Mouse (Mus musculus) liver, embryonic 14.5 days (tissue): Measurements from ENCODE around the gene Dlec1. TPM values are rescaled to one million over a fixed set of nuclear protein-coding genes. Genes with fewer than 3 reads are reported as not detected.

Experiments used
- ATAC-seq: fragments of 200-750 bp; cut with Nextera tagmentation; 2 replicates; pipeline ENCODE4 v1.8.0; 2017; ENCODE audit warnings: moderate number of reproducible peaks, mild to moderate bottlenecking, moderate library complexity; ENCODE audit not compliant: insufficient read depth
- DNase-seq, 3 experiments: peaks; one replicate each; pipeline ENCODE4 v3.0.0-alpha.2; 2012 to 2013; ENCODE audit warnings: low read depth in 3 of 3, low spot score in 3 of 3
- H3K27ac ChIP-seq: fragments of 300-500 bp; sonication (generic); 2 replicates; pipeline ENCODE4 v1.5.1; 2014; ENCODE audit warnings: moderate library complexity, mild to moderate bottlenecking, control low read depth, inconsistent platforms
- H3K27me3 ChIP-seq: fragments of 300-500 bp; sonication (generic); 2 replicates; pipeline ENCODE4 v1.6.1; 2014; ENCODE audit warnings: mild to moderate bottlenecking, low read length, moderate library complexity; ENCODE audit not compliant: control insufficient read depth, insufficient read depth
- H3K36me3 ChIP-seq: fragments of 300-500 bp; sonication (generic); replicated peaks from 2 replicates; pipeline ENCODE4 v1.6.1; 2014; ENCODE audit warnings: low read depth; ENCODE audit not compliant: control insufficient read depth, insufficient read depth
- H3K4me1 ChIP-seq, 2 experiments: fragments of 200-500 bp in 1 of 2; fragments of 300-500 bp in 1 of 2; sonication (generic) in 1 of 2; replicated peaks; 2 replicates each; pipeline ENCODE4 v1.6.1; 2012 to 2014; ENCODE audit warnings: antibody characterized with exemption in 1 of 2, inconsistent platforms in 1 of 2, low read length in 1 of 2; ENCODE audit not compliant: control insufficient read depth in 2 of 2, insufficient read depth in 2 of 2
- H3K4me2 ChIP-seq: fragments of 300-500 bp; sonication (generic); 2 replicates; pipeline ENCODE4 v1.6.1; 2014; ENCODE audit warnings: low read depth, mild to moderate bottlenecking, control low read depth, moderate library complexity
- H3K4me3 ChIP-seq, 2 experiments: fragments of 200-500 bp in 1 of 2; fragments of 300-500 bp in 1 of 2; sonication (generic) in 1 of 2; 2 replicates each; pipeline ENCODE4 v1.5.1; 2012 to 2014; ENCODE audit warnings: low read depth in 2 of 2, low read length in 2 of 2, mild to moderate bottlenecking in 2 of 2, control low read depth in 1 of 2, inconsistent platforms in 1 of 2, moderate library complexity in 1 of 2; ENCODE audit not compliant: insufficient read depth in 1 of 2
- H3K9ac ChIP-seq: fragments of 300-500 bp; sonication (generic); replicated peaks from 2 replicates; pipeline ENCODE4 v1.6.1; 2014; ENCODE audit warnings: mild to moderate bottlenecking, control low read depth, moderate library complexity
- H3K9me3 ChIP-seq: fragments of 300-500 bp; sonication (generic); 2 replicates; pipeline ENCODE4 v1.6.1; 2016; ENCODE audit warnings: low read length, mixed read lengths; ENCODE audit not compliant: control insufficient read depth
- CTCF ChIP-seq: IDR thresholded peaks from 2 replicates; pipeline ENCODE4 v1.5.1; 2016; ENCODE audit warnings: antibody characterized with exemption, low read depth, control low read depth
- EP300 ChIP-seq: IDR thresholded peaks from 2 replicates; pipeline ENCODE4 v1.6.1; 2016; ENCODE audit warnings: antibody characterized with exemption, low read depth
- WGBS: fragments of 180-500 bp; shearing (Covaris S2); extraction: QIAGEN DNeasy Blood & Tissue Kit; methylation state at CpG from one replicate; pipeline ENCODE4 v1.1.7; 2014; ENCODE audit not compliant: insufficient replicate concordance; 5-methylcytosine and 5-hydroxymethylcytosine counted together
- polyA plus RNA-seq, 2 experiments: library from polyadenylated mRNA; depleted of rRNA in 1 of 2; stranded (reverse) in 1 of 2; unstranded in 1 of 2; fragments of >200 nt; fragmentation: Nextera tagmentation in 1 of 2; extraction: Ambion mirVana in 1 of 2; gene quantifications; 2 replicates each; pipeline versions ENCODE4 v1.2.1 to v1.2.3; 2012 to 2014

Gene Dlec1
- polyA plus RNA-seq, 2 experiments, result 0.04 to 0.06 TPM

DNA sequence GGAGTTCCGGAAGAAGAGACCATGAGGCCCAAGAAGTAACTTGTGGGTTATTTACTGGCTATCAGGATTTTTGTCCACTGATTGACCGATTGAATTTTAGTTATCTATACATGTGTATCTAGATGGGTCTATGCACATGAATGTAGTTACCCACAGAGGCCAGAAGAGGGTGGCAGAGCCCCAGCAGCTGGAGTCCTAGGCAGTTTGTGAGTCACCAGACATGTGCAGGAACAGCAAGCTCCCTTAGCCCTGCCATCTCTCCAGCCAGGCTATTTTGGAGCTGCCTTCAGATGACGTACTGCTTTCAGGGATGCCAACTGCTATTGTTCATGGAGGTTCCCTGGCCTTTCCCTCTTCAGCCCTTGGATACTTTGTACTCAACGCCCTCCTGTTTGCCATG, 5.3 kb downstream of the Dlec1 start:
- H3K4me1 ChIP-seq, result peaks cover 0 to 2% of the 10 kb centered on the region in 2 experiments; a peak in 1 of 4 replicates
- H3K9ac ChIP-seq, result no peak overlapping the region
- no peak overlapping the region for H3K27ac ChIP-seq
- TF ChIP-seq EP300 (no peak), CTCF (peak; percentile 65)
- no peak overlapping the region for H3K4me3 ChIP-seq
- H3K9me3 ChIP-seq, result no peaks in the 10 kb centered on the region
- no peaks in the 10 kb centered on the region; the same call in none of the 2 replicates for H3K27me3 ChIP-seq
- WGBS, result 62% methylated on average over 4 of the region's 4 CpGs
- DNase-seq (no peak), ATAC-seq (no peak)
- no peaks in the 10 kb centered on the region for H3K36me3 ChIP-seq
- no peak overlapping the region for H3K4me2 ChIP-seq

DNA sequence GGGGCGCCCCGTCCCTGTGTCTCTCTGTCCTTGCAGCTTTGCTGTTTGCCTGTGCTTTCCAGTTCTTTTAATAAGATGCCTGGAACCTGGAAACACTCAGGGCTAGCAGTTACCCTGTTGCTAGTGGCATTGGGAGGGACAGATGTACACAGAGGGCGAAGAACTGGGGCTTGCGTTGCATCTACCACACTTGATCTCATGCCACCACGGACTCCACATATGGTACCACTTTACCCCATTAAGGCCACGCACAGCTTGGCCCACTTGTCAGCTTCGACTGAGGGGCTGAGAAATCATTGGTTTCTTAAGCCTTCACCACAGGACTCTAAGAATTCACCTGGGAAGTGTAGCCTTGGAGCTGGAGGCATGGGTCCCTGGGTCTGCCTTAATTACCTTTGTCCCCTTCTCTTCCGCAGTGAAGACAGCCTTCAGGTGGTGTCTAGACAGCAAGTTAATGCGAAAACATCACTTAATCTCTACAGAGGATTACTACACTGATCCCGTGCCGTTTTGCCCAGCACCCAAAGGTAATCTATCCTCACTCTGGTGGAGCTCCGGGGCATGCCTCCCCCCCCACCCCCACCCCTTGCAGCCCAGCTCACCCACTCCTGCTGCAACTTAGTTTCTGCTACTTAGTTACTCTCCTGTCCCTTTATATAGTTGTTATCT, 7.5 kb downstream of the Dlec1 start:
- Histone ChIP-seq H3K9me3 (no peaks in the 10 kb centered on the region), H3K36me3 (no peaks in the 10 kb centered on the region), H3K4me1 (no peaks in the 10 kb centered on the region), H3K9ac (no peak overlapping the region), H3K4me3 (no peak overlapping the region), H3K27me3 (no peaks in the 10 kb centered on the region), H3K27ac (no peak overlapping the region), H3K4me2 (no peak overlapping the region)
- ATAC-seq (no peak), DNase-seq (no peak)
- TF ChIP-seq EP300 (no peak), CTCF (no peak)
- WGBS, result 50% methylated on average over 12 of the region's 12 CpGs

DNA sequence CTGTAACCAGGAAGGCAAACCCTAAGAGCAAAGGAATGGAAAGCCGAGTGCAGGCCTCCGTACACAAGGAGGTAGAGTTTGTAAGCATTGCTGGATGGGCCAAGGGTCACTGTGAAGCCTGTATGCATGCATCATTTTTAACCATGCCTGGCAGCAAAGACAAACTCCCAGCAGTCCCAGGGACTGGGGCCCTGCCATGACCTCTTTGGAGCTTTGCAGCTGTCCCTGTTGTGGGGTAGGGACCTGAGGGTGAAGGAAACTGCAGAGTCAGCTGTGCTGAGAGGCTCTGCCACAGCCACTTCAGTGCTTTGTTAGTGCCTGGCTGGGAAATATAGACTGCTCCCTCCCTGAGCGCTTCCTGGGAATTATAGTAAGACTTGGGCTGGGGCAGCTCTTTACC, 8.4 kb downstream of the Dlec1 start:
- no peak overlapping the region for H3K4me2 ChIP-seq
- 54% methylated on average over 3 of the region's 3 CpGs for WGBS
- no peaks in the 10 kb centered on the region for H3K27me3 ChIP-seq
- H3K4me3 ChIP-seq, result no peak overlapping the region
- H3K9ac ChIP-seq, result no peak overlapping the region
- H3K9me3 ChIP-seq, result no peaks in the 10 kb centered on the region
- DNase-seq (no peak), ATAC-seq (no peak)
- no peak overlapping the region for H3K27ac ChIP-seq
- H3K4me1 ChIP-seq, result no peaks in the 10 kb centered on the region
- H3K36me3 ChIP-seq, result no peaks in the 10 kb centered on the region
- TF ChIP-seq CTCF (no peak), EP300 (no peak)

DNA sequence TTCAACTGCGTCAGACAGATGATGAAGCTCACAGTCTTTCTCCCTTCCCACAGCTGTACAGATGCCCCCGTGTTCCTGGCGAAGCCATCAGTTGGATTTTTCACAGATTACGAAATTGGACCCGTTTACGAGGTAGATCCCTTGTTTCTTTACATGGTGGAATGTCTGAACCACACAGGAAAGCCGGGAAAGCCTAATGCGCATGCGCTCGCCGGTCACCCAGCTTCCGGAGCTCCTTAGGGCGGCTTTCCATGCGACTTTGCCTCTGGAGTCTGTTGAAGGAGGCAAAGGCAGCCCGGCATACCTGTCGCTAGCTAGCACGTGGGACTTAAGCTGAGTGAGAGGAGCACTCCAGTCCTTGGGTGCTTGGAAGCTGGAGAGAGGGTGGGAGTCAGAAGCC, 12.6 kb downstream of the Dlec1 start:
- no peak overlapping the region for H3K4me3 ChIP-seq
- no peaks in the 10 kb centered on the region for H3K9me3 ChIP-seq
- no peaks in the 10 kb centered on the region for H3K4me1 ChIP-seq
- H3K36me3 ChIP-seq, result no peaks in the 10 kb centered on the region
- no peak overlapping the region for H3K4me2 ChIP-seq
- H3K27me3 ChIP-seq, result no peaks in the 10 kb centered on the region
- DNase-seq, result no peak
- WGBS, result 72% methylated on average over 17 of the region's 17 CpGs
- no peak for ATAC-seq
- H3K9ac ChIP-seq, result no peak overlapping the region
- TF ChIP-seq CTCF, result no peak
- no peak for TF ChIP-seq EP300
- H3K27ac ChIP-seq, result no peak overlapping the region

DNA sequence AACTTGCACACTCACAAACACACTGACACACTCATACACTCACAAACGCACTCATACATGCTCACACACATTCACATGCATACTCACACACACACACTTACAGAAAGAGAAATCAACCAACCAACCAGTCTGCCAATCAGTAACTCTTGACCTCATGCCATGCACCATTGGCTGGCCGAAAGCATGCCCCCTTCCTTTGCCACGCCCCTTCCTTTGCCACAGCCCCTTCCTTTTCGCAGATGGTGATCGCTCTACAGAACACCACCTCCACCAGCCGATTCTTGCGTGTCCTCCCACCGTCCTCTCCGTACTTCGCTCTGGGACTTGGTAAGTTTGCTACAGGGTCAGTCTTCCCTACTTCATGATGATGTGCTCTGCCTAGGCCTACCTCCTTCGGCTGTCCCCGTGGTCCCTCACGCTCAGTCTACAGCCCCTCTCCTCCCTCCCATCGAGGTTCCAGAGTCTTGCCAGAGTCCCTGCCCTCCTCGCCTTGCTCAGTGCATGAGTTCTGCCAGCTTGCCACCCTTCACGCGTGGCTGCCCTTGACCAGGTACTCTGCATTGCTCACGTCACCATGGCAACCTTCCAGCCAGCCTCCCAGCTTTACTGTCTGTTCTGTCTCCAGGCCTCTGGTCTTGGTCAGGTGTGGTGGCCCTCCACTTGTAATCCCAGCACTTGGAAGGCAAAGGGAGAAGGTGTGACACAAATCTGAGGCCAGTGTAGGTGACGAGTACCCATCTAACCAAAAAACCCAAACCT, 17.3 kb downstream of the Dlec1 start:
- no peaks in the 10 kb centered on the region for H3K4me1 ChIP-seq
- no peak overlapping the region for H3K4me3 ChIP-seq
- H3K9ac ChIP-seq, result no peak overlapping the region
- H3K27me3 ChIP-seq, result no peaks in the 10 kb centered on the region
- ATAC-seq (no peak), DNase-seq (no peak)
- no peaks in the 10 kb centered on the region for H3K9me3 ChIP-seq
- H3K27ac ChIP-seq, result no peak overlapping the region
- H3K4me2 ChIP-seq, result no peak overlapping the region
- H3K36me3 ChIP-seq, result no peaks in the 10 kb centered on the region
- WGBS, result 72% methylated on average over 19 of the region's 19 CpGs
- no peak for TF ChIP-seq CTCF
- TF ChIP-seq EP300, result no peak
